Mouse (Mus musculus): Measurements from ENCODE around the gene Tex46. TPM values are rescaled to one million over a fixed set of nuclear protein-coding genes. Genes with fewer than 3 reads are reported as not detected.

The Tex46 gene
- total RNA-seq, 4 experiments from 2014 or later, result not detected

Small RNAs within 50 kb of the gene (microRNA-seq; reads per million reads assigned to microRNA genes)
- gene Gm22180, result 0 reads per million in 2 experiments

Other genes starting within 250 kb of the Tex46 start
- under 1 TPM; 0.14 to 0.76 (median 0.28) TPM for gene Htr1d, start 186.9 kb upstream of the Tex46 start, total RNA-seq (2022)
- gene 6030445D17Rik, start 148.2 kb upstream of the Tex46 start, total RNA-seq (2022), result 1 to 10 TPM in 1 of 4 experiments, under 1 TPM in 3; 0.57 to 1.3 (median 0.85) TPM
- gene Luzp1, start 140.7 kb upstream of the Tex46 start, total RNA-seq (2022), result 100 to 1,000 TPM in 2 of 4 experiments, 10 to 100 TPM in 2; 72.1 to 118 (median 95.1) TPM
- 10 to 100 TPM; 82.6 to 91.3 (median 86.1) TPM for gene Kdm1a, start 7.7 kb upstream of the Tex46 start, total RNA-seq (2022)
- under 1 TPM in 1 of 4 experiments, not detected in 3; 0.17 TPM for gene Lactbl1, start 12.2 kb downstream of the Tex46 start, total RNA-seq (2022)
- 10 to 100 TPM; 17.4 to 23.2 (median 19.8) TPM for gene Ephb2, start 225.6 kb downstream of the Tex46 start, total RNA-seq (2022)